Mouse (Mus musculus) E14TG2a.4 (cell line): ENCODE measurements around the gene Rangap1.
A peak's percentile ranks its signal among the peaks of the same experiment; 100 is the strongest.
"Not testable (repeated sequence)": the region's sequence is repeated elsewhere in the genome, so short reads cannot be mapped to it uniquely, and the experiment has no call there.

Experiments
- H3K27me3 ChIP-seq: 2 replicates; pipeline ENCODE4 v1.6.1; 2014; ENCODE audit warnings: low read length, control low read depth; ENCODE audit not compliant: insufficient read depth
- H3K36me3 ChIP-seq: 2 replicates; pipeline ENCODE4 v1.6.1; 2014; ENCODE audit warnings: low read length, control low read depth; ENCODE audit not compliant: insufficient read depth
- H3K4me1 ChIP-seq: replicated peaks from 2 replicates; pipeline ENCODE4 v1.6.1; 2014; ENCODE audit warnings: low read depth, low read length, control low read depth
- H3K4me3 ChIP-seq: replicated peaks from 2 replicates; pipeline ENCODE4 v1.5.1; 2014; ENCODE audit warnings: mild to moderate bottlenecking, low read length
- H3K9me3 ChIP-seq: 2 replicates; pipeline ENCODE4 v1.6.1; 2014; ENCODE audit warnings: low read length, control low read depth
- CTCF ChIP-seq: conservative IDR thresholded peaks from 2 replicates; pipeline ENCODE4 v1.5.1; 2014; ENCODE audit warnings: low read length
- NANOG ChIP-seq: IDR thresholded peaks from 2 replicates; pipeline ENCODE4 v1.6.1; 2014; ENCODE audit warnings: borderline replicate concordance, low read length, mixed read lengths
- POU5F1 ChIP-seq: IDR thresholded peaks from 2 replicates; pipeline ENCODE4 v1.6.1; 2014; ENCODE audit warnings: low read length, borderline replicate concordance

Rangap1 gene

DNA sequence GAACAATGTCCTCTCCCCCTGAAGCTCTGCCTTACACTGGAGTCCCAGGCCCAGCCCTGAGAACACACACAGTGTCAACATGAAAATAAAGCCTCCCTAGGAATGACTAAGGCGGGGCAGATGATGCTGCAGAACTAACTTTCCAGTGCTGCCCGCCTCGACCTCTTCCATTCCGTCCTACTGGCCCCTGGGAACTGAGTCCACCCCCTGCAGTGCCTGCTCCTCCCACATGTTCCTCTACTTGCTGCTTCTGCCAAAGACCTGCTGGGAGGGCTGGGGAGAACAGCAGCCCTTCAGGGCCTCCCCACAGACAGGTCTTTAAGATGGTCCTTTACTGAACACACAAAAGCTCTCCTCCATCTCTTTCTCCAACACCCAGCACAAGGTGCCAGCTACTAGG, 34.5 kb downstream of the Rangap1 start:
- Histone ChIP-seq H3K36me3 (peaks cover 96% of the 10 kb centered on the region), H3K9me3 (no peaks in the 10 kb centered on the region), H3K4me3 (no peak overlapping the region), H3K27me3 (no peaks in the 10 kb centered on the region), H3K4me1 (peaks cover 81% of the 10 kb centered on the region)
- TF ChIP-seq POU5F1 (no peak), NANOG (no peak), CTCF (no peak)

DNA sequence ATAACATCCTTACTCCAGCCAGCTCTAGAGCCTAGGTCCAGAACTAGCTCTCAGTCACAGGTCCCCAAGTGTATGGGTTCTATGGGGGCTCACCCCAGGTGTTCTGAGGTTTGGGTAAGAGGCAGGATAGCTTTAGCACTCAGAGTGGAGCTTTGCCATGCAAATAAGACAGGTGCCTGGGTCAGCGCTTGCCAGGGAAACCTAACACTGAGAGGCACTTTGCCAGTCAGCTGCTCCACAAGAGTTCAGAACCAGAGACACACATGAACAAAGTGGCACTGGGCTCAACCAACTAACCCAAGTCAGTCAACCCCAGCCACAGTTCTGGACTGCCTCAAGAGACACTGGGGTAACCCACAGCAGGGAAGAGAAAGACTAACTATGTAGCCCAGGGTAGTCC, 35.6 kb downstream of the Rangap1 start:
- TF ChIP-seq POU5F1 (no peak), CTCF (no peak), NANOG (no peak)

DNA sequence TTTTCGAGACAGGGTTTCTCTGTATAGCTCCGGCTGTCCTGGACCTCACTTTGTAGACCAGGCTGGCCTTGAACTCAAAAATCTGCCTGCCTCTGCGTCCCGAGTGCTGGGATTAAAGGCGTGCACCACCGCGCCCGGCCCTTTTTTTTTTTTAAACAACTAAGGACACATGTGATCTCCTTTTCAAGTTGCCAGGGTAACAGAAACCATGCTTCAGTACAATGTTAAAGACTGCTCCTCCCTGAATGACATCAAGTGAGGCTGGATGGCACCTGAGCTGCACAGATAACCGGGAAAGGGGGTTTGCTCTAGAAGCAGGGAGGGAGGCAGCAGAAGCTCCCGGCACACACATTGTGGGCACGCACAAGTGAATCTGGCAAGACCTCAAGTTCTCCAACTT, 36.3 kb downstream of the Rangap1 start:
- Histone ChIP-seq H3K9me3 (no peaks in the 10 kb centered on the region), H3K4me3 (no peak overlapping the region), H3K36me3 (peaks cover 99% of the 10 kb centered on the region), H3K27me3 (no peaks in the 10 kb centered on the region), H3K4me1 (peaks cover 89% of the 10 kb centered on the region)
- TF ChIP-seq CTCF (no peak), NANOG (no peak), POU5F1 (no peak)

More for the DNA sequence above, 35.6 kb downstream of the Rangap1 start:
- Histone ChIP-seq H3K36me3 (peaks cover 96% of the 10 kb centered on the region), H3K9me3 (no peaks in the 10 kb centered on the region), H3K27me3 (no peaks in the 10 kb centered on the region), H3K4me1 (peaks cover 84% of the 10 kb centered on the region), H3K4me3 (no peak overlapping the region)

DNA sequence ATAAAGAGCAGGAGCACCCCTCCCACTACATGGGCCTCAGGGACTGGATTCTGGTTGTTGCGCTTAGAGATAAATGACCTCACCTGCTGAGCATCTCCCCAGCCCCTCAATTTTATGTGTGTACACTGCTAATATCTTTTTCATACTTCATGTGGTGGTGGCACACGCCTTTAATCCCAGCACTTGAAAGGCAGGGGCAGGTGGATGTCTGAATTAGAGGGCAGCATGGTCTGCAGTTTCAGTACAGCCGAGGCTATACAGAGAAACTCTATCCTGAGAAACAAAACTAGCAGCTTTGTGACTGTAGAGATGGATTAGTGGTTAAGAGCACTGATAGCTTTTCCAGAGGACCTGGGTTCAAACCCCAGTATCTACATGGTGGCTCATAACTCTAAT, 42.2 kb downstream of the Rangap1 start:
- TF ChIP-seq CTCF: no peak
- H3K4me3 ChIP-seq: no peak overlapping the region
- no peaks in the 10 kb centered on the region for H3K9me3 ChIP-seq
- H3K36me3 ChIP-seq: peaks cover 62% of the 10 kb centered on the region
- H3K4me1 ChIP-seq: peaks cover 81% of the 10 kb centered on the region
- H3K27me3 ChIP-seq: no peaks in the 10 kb centered on the region

DNA sequence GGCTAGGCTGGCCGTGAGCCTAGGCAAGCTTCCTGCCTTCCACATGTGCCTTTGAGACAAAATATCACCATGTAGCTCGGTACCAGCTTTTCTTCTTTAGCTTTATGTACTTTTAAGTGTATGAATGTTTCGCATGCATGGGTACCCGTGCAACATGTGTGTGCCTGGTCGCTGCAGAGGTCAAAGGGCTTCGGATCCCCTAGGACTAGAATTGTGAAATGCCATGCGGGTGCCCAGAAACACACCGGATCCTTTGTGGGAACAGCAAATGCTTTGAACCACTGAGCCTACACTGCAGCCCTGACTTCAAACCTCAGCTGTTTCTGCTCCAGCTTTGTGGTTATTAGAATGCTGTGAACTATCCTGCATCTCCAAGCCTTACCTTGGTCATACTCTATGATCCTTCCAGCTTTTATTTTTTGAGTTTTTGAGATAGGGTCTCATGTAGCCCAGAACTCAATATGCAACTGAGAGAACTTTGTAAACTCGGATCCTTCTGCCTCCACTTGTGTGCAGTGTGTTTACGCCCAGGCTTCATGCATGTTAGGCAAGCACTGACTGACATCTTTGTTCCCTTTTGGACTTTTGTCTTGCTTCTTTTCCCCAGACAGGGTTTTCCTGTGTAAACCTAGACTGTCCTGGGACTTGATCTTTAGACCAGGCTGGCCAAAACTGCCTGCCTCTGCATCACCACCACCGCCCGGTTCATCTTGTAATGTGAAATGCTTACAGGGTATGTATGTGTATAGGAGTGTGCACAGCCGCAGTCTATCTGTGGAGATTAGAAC, 42.8 kb downstream of the Rangap1 start:
- Histone ChIP-seq H3K4me1 (peaks cover 80% of the 10 kb centered on the region), H3K27me3 (no peaks in the 10 kb centered on the region), H3K4me3 (no peak overlapping the region), H3K9me3 (no peaks in the 10 kb centered on the region), H3K36me3 (peaks cover 56% of the 10 kb centered on the region)
- TF ChIP-seq NANOG (no peak), POU5F1 (no peak), CTCF (no peak)

DNA sequence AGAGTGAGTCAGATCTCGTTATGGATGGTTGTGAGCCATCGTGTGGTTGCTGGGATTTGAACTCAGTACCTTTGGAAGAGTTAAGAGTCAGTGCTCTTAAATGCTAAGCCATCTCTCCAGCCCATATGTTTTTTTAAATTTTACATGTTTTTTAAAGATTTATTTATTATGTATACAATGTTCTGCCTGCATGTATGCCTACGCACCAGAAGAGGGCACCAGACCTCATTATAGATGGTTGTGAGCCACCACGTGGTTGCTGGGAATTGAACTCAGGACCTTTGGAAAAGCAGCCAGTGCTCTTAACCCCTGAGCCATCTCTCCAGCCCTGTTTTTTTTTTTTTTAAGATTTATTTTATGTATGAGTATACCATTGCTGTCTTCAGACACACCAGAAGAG, 44.0 kb downstream of the Rangap1 start:
- Histone ChIP-seq H3K4me1 (peaks cover 71% of the 10 kb centered on the region), H3K27me3 (peaks cover 10% of the 10 kb centered on the region), H3K36me3 (peaks cover 45% of the 10 kb centered on the region)
- not testable (repeated sequence) for H3K9me3 ChIP-seq, H3K4me3 ChIP-seq
- TF ChIP-seq CTCF: peak; percentile 55

DNA sequence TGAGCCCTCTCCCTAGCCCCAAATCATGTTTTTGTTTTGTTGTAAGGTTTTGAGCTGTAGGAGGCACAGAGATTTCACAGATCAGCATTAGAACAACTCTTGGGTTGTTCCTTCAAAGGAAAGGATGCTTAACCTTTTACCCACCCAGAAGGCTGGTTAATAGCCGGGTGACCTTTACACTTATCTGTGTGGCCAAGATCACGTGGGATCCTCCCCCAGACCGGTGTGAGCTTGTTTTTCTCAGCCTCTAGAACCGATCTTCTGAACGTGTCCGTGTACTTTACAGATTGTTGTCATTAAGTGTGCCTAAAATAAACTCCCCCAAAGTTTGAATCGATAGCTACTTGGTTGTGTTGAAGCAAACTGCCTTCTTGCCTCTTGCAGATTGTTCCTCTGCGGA, 44.7 kb downstream of the Rangap1 start:
- peak; percentile 35; the same call in 1 of the 2 replicates for TF ChIP-seq NANOG
- no peak for TF ChIP-seq POU5F1
- no peak for TF ChIP-seq CTCF
- H3K27me3 ChIP-seq: peaks cover 18% of the 10 kb centered on the region
- H3K4me1 ChIP-seq: peaks cover 64% of the 10 kb centered on the region
- H3K4me3 ChIP-seq: no peak overlapping the region
- H3K9me3 ChIP-seq: no peaks in the 10 kb centered on the region
- peaks cover 37% of the 10 kb centered on the region for H3K36me3 ChIP-seq

DNA sequence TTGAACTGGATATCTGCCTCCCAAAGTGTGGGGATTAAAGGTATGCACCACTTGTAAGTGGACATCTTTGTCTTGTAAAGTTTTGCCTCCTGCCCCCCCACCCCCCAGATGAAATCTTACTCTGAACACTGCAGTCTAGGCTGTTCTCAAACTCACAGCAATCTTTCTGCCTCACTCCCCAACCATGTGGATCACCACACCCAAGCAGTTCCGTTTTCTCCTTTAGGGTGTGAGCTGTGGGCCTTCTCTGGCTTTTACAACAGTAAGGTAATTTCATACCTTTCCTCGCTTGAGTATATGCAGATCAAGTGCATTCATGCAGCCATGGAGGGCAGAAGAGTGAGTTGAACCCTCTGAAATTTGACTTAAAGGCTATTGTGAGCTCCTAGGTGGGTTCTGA, 45.2 kb downstream of the Rangap1 start:
- H3K9me3 ChIP-seq: no peaks in the 10 kb centered on the region
- no peak overlapping the region for H3K4me3 ChIP-seq
- no peak for TF ChIP-seq NANOG
- TF ChIP-seq CTCF: no peak
- no peak for TF ChIP-seq POU5F1
- H3K27me3 ChIP-seq: peaks cover 22% of the 10 kb centered on the region
- peaks cover 33% of the 10 kb centered on the region for H3K36me3 ChIP-seq
- H3K4me1 ChIP-seq: peaks cover 61% of the 10 kb centered on the region

DNA sequence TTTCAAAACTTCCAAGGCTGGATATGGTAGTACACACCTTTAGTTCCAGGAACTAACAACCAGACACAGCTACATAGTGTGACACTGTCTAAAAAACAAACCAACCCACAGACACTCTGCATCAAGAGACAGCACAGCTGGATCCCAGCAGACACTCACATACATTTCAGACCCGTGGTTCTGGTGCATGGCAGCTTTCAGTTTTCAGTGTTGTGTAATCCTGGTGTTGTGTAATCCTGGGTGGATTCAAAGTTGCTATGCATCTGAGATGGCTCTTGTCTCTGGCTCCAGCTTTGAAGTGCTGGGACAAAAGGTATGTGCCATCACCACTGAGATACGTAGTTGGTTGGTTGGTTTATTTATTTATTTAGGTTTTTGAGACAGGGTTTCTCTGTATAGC, 46.8 kb downstream of the Rangap1 start:
- Histone ChIP-seq H3K4me1 (peaks cover 51% of the 10 kb centered on the region), H3K27me3 (peaks cover 37% of the 10 kb centered on the region), H3K36me3 (peaks cover 16% of the 10 kb centered on the region), H3K4me3 (no peak overlapping the region), H3K9me3 (no peaks in the 10 kb centered on the region)
- no peak for TF ChIP-seq POU5F1
- TF ChIP-seq CTCF: no peak
- no peak for TF ChIP-seq NANOG
